Mouse (Mus musculus) gastrocnemius, postnatal 4 days (tissue): ENCODE results near the gene Cldn7. TPM values are rescaled to one million over a fixed set of nuclear protein-coding genes. Genes with fewer than 3 reads are reported as not detected.
"Not testable (repeated sequence)": the region's sequence is repeated elsewhere in the genome, so short reads cannot be mapped to it uniquely, and the experiment has no call there.

Experiments
- DNase-seq, 2 experiments: peaks; one replicate each; pipeline ENCODE4 v3.0.0; 2021 to 2022; ENCODE audit warnings: low spot score in 2 of 2, mixed read lengths in 2 of 2
- long read RNA-seq, 2 experiments: library from polyadenylated mRNA; stranded (forward); transcript quantifications; one replicate each; pipeline ENCODE4 v2.0.0; 2021
- total RNA-seq, 2 experiments: library from RNA; stranded (reverse); gene quantifications; 2 replicates each; pipeline ENCODE4 v1.2.3; 2021

Cldn7 gene
- total RNA-seq, result under 1 TPM in 1 of 2 experiments, not detected in 1; 0.34 TPM
- long read RNA-seq, experiment 1, partial matches to known transcripts, result 0 of 1 reads
- long read RNA-seq, experiment 1, other reads (novel, unspliced or antisense), result 1 of 1 reads
- long read RNA-seq, experiment 2, result 0 reads

DNA sequence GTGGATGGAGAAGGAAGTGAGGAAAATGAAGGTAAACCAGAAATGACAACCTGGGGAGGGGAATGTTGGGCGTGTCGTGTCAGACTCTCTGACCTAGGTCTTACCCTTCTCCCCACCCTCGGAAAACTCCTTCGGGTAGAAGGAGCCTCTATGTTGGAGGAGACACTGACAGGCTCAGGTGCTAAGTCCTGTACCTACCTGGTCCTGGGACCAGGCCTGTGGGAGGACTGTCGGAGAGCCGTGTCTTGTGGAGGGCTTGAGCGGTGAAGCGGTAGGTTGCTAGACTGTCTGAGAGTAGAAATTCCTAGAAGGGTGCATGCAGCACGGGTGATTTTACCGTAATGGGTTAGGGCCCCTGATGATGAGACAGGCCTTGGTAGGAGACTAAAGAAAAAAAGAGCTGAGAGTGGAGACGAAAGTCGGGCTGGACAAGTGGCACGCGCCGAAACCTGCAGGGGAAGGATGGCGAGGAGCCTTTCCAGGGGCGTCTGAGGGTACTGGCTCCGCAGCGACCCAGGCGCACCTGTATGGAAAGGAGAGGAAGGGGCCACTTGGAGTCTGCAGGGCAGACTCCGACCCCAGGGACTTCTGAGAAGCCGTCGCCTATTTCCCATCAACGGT is at the start of gene Cldn7:
Cldn7 (plus strand) TSS at position 130 of the 621 bp plus-strand sequence.
- DNase-seq, result no peak

DNA sequence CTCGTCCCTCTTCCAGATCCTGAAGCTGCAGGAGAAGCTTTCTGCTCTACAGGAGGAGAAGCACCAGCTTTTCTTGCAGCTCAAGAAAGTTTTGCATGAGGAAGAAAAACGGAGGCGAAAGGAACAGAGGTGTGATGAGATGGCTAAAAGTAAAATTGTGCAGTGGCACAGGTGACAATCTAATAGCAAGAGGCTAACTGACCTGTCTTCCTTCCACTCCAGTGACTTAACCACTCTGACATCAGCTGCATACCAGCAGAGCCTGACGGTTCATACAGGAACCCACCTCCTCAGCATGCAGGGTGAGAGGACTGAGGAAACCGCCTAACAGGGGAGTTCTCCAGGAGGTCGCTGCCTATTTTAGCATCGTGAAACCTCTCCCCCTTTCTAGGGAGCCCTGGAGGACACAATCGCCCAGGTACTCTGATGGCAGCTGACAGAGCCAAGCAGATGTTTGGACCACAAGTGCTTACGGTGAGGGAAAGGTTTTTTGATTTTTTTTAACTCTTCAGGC is 49.6 kb upstream of the Cldn7 start:
- no peak for DNase-seq

DNA sequence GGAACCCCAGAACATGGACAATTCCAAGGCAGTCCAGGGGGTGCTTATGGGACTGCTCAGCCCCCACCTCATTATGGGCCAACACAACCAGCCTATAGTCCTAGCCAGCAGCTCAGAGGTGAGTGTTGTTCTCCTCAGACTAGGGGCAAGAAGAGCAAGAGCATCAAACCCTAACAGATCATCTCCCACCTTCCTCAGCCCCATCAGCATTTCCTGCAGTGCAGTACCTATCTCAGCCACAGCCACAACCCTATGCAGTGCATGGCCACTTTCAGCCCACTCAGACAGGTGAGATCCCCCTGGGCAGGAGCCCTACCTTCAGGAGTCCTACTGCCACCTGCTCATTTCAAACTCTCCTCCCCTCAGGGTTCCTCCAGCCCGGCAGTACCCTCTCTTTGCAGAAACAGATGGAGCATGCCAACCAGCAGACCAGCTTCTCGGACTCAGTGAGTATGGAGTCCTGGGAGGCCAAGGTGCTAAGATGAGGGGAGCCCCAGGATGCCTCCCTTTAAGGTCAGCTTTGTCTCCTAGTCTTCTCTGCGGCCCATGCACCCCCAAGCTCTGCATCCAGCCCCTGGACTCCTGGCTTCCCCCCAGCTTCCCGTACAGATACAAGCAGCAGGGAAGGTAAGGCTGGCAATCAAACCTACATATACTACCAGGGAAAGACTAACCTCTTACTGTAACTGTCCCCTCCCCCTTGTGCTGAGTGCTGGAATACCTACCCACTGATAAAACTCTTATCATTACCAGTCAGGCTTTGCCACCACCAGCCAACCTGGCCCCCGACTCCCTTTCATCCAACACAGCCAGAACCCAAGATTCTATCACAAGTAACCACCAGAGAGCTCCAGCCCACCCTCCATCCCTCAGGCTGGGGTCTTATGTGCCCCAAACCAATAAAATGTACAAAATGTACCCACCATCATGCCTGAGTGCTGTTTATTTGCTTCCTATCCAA is 48.6 kb upstream of the Cldn7 start:
- DNase-seq, result no peak

DNA sequence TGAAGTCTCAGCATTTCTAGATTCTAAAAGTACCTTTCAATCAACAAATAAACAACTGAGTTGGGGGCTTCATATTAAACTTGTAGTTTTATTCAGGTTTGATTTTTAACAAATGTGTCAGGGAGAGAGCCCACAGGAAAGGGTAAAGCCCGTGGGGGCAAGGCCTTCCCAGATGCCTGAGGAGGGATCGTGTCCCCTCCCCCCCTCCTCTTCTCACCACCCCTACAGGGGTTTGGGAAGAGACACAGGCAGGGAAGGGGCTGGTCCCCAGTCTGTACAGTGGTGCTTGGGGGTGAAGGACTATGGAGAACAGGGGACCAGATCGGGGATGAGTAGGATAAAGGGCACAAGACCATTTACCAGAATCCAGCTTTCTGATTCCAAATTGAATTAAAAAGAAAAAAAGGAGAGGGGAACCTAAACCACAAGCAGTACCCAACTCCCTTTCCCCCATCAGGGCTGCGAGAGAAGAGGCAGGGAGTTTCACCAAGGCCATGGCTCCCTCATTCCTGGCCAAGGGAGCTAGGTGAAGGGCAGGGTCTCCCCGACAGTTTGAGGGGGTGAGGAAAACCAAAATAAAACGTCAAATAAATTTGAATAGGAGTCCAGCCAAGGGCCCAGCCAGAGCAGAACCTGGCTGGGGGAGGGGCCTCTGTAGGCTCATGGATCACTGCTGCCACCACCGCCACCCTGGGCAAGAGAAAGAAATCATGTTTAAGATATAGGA is 47.8 kb upstream of the Cldn7 start:
- not testable (repeated sequence) for DNase-seq

DNA sequence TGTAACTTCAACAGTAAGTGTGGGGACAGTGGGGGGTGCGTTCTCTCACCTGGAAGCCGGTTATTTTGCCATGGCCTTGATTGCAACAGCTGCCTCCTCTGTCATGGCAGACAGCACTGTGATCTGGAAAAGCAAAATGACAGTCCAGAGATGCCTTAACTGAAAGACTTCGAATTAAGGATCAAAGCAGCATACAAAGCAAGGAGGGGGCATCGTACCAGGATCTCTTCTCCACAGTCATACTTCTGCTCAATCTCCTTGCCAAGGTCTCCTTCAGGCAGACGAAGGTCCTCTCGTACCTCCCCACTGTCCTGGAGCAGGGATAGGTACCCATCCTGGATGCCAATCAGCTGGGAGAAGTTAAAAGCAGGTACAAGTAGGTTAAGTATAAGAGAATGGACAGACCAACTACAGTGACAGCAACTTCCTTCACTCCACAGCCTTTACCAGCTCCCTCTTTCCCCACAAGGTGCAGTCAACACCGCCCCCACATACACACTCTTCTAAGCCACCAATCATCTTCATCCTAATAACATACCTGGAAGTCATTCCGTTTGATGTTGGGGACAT is 47.1 kb upstream of the Cldn7 start:
- DNase-seq, result no peak

DNA sequence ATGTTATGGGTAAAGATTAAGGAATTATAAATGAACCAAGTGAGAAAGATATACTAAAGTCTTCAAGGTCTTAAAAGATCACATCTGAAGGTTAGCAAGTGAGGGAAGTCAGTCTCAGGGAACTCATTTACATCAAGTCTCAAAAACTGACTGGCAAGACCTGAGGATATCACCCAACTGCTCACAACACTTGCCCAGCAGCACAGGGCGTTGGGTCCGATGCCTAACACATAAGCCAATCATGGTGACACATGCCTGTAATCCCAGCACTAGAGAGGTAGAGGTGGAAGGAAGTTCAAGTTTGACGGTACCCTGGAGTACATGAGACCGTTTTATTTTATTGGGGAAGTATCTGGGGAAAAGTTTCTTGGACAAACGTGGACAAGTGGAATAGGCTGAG is 46.5 kb upstream of the Cldn7 start:
- no peak for DNase-seq

DNA sequence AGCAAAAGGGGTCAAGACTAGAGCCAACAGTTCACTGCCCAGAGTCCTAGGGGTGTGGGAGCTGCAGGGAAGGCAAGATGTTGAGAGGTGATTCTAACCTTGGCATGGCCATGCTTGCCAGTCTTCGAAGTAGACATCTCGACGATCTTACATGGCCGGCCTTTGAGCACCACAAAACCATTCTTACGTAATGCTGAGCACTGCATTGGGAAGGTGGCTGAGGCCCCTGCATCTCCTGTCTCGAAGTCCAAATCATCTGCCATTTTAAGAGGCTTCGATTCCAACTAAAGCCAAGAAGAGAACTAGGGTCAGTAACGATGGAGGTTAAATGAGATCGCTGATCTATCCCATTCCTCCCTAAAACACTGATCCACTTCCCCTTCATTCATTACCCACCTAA is 45.5 kb upstream of the Cldn7 start:
- DNase-seq, result no peak

DNA sequence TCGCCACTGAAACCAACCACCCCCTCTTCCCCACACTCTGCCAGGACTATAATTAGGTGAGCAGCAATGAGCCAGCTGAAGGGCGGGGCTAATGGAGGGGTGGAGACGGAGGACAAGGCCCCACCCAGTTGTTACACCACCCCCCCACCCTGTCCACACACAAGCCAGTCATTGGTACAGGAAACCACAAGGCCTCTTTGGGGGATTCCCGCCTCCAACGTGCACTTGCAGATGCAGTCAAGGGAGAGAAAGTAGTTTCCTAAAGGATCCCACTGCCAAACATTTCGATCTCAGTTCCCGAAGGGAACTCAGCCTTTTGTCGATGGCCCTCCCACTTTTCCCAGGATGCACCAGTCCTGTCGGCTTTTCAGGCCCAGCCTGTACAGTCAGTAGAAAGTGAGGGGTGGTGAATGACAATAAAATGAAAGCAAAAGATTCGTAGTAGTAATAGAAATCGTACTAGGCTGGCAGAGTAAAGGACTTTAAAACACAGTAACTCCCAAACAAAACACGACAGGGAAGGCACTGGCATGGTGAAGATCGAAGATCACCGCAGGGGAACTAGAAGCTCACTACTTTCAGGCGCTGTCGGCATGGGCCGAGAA is 44.8 kb upstream of the Cldn7 start:
- DNase-seq, result peak in 1 of 2 experiments; percentile 78

DNA sequence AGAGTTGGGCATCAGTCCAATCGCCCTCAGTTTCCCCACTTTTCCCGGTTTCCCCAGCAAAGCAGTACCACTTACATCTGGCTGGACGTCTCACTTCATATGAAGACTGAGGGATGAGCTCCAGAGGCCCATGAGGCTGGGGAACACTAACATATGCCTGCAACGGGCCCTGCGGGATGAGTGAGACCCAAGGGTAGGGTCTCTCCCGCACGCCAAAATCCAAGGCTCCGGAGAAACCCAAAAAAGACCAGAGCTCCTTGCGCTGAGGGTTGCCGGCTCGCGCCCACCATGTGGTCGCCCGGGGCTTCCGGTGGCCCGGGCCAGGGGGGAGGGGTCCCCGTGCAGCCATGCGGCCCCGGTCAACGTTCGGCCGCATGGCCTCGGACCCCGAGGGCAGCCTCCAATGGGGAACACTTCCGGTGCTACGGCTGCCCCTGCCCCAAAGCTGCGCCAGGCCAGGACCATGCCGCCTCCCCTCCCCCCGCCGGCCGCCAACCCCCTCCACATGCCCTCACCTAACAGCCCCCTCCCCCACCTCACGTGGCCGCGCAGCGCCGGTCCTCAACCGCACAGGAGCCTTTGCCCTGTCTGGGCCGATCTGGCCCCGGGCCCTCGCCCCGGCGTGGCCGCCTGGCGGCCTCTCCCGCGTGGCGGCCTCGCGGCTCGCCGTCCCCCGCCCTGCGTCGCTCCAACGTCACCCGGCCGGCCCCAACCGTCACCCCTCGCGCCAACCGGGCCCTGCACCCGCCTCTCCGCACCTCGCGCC is 44.1 kb upstream of the Cldn7 start:
- DNase-seq, result peak; percentile 40 to 58

DNA sequence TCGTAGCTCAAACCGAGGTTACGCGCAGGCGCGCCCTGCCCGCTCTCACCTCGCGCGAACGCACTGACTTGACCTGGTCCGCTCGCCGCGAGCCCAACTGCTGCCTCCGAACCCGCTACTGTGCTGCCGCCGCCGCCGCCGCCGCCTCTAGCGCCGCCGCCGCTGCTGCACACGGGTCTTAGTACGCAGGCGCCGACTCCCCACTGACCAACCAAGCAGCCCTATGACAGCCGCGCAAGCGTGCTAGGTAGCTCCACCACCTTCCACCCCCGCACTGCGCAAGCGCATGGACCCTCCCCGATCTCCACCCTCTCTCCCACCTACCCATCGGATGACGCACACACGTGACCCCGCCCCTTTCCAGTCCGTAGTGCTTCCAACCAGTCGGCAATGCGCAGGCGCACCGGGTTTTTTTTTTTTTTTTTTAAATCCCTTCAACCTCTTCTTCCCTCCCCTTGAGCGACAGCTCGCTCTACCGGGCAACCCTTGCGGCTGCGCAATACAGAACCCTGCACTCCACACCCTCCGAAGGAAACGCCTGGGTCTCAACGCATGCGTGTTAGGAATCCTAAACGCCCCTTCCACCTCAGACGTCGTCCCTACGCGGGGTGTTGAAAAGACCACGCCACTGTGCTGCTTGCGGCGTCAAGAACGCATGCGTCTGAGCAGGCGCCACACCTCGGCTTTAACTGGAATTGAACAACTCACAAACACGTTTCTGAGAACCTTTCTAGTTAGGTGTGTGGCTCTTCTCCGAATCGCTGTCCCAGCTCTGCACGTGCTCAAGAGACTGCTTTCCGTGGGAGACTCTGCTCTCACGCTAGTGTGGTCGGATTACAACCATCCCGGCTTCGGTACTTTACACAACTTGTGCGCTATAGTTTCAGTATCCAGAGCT is 43.2 kb upstream of the Cldn7 start, which contains the start of gene Eif5a:
Eif5a (minus strand) TSS at position 845 of the 898 bp plus-strand sequence.
- DNase-seq, result peak; percentile 100

DNA sequence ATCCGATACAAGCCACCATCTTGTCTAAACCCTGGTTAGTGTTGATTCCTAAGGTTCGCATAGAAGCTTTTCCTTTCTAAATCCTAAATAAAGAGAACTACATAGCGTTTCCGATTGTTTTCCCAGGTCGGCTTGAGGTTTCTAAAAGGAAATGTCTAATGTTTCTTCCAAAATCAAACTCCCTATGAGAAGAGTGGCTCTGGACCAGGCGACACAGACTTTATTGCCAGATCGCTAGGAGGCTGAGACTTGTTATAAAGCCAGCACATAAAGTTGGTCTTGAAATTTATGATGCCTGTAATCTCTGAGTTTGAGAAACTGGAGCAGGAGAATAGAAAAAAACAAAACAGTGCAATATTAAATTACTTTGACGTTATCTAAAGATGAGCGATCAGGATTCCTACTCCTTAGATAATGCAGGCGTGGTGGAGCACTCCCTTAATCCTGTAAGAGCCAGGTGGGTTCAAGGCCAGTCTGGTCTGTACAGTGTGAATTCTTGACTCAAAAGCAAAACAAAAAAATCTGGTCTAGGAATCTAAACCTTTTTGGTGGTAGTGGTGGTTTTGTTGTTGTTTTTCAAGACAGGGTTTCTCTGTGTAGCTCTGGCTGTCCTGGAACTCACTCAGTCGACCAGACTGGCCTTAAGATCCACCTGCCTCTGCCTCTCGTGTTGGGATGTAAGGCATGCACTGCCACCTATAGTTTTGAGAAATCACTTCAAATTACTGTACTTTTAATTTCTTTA is 42.4 kb upstream of the Cldn7 start:
- DNase-seq, result no peak

DNA sequence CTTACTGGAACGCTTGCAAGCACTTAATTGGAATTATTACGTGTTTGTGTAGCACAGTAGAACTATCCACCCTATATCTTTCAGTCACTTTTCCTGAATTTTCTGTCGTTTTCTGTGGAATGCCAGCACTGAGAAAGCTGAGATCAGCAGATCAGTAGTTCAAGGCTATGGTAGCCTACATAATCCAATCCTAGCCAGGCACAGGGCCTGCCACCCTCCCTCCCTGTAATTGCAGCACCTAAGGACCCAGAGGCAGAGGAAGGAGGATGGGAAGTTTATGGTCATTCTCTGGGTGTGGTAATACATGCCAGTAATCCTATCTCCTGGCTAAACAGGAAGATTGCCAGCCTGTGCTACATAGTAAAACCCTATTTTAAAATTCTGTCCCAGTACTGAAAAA is 41.8 kb upstream of the Cldn7 start:
- no peak for DNase-seq

DNA sequence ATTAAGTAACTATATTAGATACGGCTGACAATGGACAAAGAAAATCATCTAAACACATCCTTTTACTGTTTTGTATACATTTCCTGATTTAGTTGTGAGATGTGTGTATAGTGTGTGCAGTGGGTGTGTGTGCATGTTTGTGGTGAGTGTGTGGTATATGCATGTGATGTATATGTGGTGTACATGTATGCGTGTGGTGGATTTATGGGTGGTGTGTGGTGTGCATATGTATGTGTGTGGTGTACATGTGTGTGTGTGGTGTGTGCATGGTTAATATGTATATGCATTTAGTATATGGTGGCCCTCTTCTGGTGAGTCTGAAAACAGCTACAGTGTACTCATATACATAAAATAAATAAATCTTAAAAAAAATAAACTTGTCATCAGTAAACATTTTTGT is 37.1 kb upstream of the Cldn7 start:
- DNase-seq, result no peak

DNA sequence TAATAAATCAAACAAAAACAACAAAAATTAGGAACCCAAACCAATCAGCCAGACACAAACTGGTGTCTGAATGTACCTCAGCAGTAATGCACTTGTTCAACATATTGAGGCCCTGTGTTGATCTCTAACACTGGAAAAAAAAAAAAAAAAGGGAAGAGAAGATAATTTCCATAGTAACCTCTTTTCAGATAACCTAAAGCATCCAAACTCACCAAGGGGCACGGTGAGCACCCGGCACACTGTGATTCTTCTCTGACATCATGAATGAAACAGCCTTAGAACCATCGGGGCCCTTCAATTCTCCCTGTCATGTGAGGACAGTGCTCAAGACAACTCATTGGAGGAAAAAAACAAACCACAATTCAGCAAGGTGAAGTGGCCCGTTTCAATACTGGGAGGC is 34.9 kb upstream of the Cldn7 start:
- DNase-seq, result no peak

DNA sequence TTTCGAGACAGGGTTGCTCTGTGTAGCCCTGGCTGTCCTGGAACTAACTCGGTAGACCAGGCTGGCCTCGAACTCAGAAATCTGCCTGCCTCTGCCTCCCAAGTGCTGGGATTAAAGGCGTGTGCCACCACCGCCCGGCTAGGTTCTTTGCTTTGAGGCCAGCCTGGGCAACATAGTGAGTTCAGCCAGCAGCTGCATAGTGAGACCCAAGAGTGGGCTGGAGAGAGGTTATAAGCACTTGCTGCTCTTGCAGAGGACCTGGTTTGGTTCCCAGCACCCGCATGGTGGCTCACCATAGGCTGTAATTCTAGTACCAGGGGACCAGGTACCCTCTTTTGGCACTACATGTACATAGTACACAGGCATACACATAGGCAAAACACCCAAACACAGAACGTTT is 34.4 kb upstream of the Cldn7 start:
- not testable (repeated sequence) for DNase-seq

DNA sequence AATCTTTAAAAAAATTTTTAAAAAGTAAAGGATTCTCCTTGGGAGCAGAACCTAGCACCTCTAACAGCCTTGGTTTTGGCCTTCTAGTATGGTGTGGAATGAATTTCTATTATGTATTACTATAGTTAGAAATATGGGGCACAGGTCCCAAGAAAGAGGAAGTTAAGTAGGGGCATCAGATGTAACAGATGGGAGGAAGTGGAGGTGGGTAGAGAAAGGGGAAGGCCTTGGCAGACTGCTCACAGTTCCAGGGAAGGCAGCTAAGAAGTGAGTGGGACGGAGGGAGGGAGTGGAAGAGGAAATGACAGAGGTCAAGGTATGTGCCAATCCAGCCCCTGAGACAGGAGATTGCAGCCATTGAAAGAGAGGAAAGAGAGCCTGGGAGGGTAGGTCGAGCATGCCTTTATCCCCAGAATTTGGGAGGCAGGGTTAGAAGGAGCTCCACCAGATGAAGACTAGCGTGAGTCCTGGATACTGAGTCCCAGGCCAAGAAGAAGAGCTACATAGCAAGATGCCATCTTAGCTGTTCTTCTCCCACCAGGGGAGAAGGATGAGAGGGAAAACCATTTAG is 33.5 kb upstream of the Cldn7 start:
- DNase-seq, result no peak

DNA sequence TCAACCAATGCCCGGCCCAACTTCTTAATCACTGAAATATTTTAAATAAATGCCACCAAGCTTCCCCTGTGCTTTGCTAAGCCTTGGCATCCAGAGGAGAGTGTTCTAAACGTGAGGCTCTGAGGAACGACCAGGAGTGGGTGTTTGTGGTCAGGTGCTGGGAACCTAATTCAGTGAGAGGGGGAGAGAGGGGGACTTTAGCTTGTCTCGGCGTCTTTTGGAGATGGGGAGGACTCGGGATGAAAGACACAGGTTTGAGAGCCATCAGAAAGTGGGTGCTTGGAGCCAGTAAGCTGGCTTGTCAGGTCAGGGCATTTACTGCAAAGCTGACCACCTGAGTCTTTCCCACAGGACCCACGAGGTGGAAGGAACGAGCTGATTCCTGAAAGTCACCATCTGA is 32.8 kb upstream of the Cldn7 start:
- no peak for DNase-seq

DNA sequence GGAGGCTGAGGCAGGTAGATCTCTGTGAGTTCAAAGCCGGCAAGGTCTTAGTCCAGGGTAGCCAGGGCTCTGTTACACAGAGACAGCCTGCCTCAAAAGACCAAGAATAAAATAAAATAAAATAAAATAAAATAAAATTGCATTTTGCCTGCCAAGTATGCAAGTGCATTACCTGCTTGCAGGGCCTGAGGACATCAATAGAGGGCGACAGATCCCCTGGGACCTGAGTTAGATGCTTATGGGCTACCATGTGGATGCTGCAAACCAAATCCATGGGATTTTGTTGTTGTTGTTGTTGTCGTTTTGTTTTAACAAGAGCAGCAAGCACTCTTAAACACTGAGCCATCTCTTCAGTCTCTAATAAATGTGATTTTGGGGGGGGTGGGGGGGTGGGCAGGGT is 32.3 kb upstream of the Cldn7 start:
- no peak for DNase-seq
